Mouse (Mus musculus) intestine, embryonic 14.5 days (tissue): ENCODE measurements at regions not wholly inside any gene's neighbourhood (a gene's known extent, or its start where the extent isn't known, plus 50 kb on each side); places are given as distances from the start of the nearest gene placed in this dataset.

Source experiments
- ATAC-seq: fragments of 200-750 bp; cut with Nextera tagmentation; replicated peaks from 2 replicates; pipeline ENCODE4 v1.8.0; 2017; ENCODE audit warnings: low read depth, moderate number of reproducible peaks, moderate TSS enrichment, moderate library complexity; ENCODE audit not compliant: low FRiP score, low TSS enrichment
- DNase-seq: peaks from one replicate; pipeline ENCODE4 v3.0.0-alpha.2; 2018; ENCODE audit warnings: low spot score
- H3K27ac ChIP-seq: fragments of 300-500 bp; sonication (generic); 2 replicates; pipeline ENCODE4 v1.5.1; 2014; ENCODE audit warnings: low read depth, mild to moderate bottlenecking, control low read depth
- H3K27me3 ChIP-seq: fragments of 300-500 bp; sonication (generic); replicated peaks from 2 replicates; pipeline ENCODE4 v1.6.1; 2014; ENCODE audit warnings: low read length, control low read depth; ENCODE audit not compliant: control insufficient read depth, insufficient read depth
- H3K36me3 ChIP-seq: fragments of 300-500 bp; sonication (generic); 2 replicates; pipeline ENCODE4 v1.6.1; 2014; ENCODE audit warnings: low read length, control low read depth; ENCODE audit not compliant: control insufficient read depth, insufficient read depth
- H3K4me1 ChIP-seq: fragments of 300-500 bp; sonication (generic); replicated peaks from 2 replicates; pipeline ENCODE4 v1.6.1; 2014; ENCODE audit warnings: low read length, control low read depth, mixed read lengths; ENCODE audit not compliant: control insufficient read depth, insufficient read depth
- H3K4me2 ChIP-seq: fragments of 300-500 bp; sonication (generic); 2 replicates; pipeline ENCODE4 v1.6.1; 2014; ENCODE audit warnings: low read length
- H3K4me3 ChIP-seq: fragments of 300-500 bp; sonication (generic); 2 replicates; pipeline ENCODE4 v1.5.1; 2014; ENCODE audit warnings: low read depth, low read length, control low read depth, mixed read lengths
- H3K9ac ChIP-seq: fragments of 300-500 bp; sonication (generic); 2 replicates; pipeline ENCODE4 v1.6.1; 2014; ENCODE audit warnings: mild to moderate bottlenecking, low read length
- H3K9me3 ChIP-seq: fragments of 300-500 bp; sonication (generic); 2 replicates; pipeline ENCODE4 v1.6.1; 2016; ENCODE audit warnings: low read length, control low read depth; ENCODE audit not compliant: control insufficient read depth
- WGBS: fragments of 180-500 bp; shearing (Covaris S2); extraction: QIAGEN DNeasy Blood & Tissue Kit; methylation state at CpG from one replicate; pipeline ENCODE4 v1.1.7; 2014; 5-methylcytosine and 5-hydroxymethylcytosine counted together

DNA sequence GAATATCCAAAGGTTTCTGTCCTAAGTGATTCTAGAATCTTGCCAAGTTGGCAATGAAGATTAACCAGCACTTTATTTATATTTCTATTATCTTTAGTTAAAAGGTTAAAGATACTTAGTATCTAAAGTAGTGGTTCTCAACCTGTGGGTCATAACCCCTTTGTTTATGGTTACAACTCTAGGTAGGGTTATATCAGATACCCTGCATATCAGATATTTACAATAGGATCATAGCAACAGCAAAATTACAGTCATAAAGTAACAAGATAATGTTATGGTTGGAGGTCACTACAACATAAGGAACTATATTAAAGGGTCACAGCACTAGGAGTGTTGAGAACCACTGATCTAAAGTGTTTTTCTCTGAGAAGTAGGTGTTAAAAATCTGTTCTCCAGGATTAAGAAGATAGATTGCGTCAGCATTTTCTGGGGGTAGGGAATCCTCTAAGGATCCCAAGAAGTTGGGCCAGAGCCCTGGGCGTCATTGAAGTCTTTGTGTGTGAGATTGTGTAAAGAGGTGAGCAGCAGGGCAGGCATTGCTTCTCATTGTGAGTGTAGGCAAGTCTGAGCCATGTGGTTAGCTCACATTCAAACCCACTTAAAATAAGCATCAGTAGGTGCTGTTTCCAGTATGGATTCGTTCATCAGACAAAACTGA is 201.6 kb downstream of the Klf6 start:
- Histone ChIP-seq H3K4me3 (no peak overlapping the region), H3K4me2 (no peak overlapping the region), H3K27ac (no peak overlapping the region), H3K4me1 (peaks cover 7% of the 10 kb centered on the region), H3K36me3 (no peaks in the 10 kb centered on the region), H3K27me3 (no peaks in the 10 kb centered on the region), H3K9me3 (no peaks in the 10 kb centered on the region), H3K9ac (no peak overlapping the region)
- 86% methylated on average over 3 of the region's 3 CpGs for WGBS
- ATAC-seq (no peak), DNase-seq (no peak)

DNA sequence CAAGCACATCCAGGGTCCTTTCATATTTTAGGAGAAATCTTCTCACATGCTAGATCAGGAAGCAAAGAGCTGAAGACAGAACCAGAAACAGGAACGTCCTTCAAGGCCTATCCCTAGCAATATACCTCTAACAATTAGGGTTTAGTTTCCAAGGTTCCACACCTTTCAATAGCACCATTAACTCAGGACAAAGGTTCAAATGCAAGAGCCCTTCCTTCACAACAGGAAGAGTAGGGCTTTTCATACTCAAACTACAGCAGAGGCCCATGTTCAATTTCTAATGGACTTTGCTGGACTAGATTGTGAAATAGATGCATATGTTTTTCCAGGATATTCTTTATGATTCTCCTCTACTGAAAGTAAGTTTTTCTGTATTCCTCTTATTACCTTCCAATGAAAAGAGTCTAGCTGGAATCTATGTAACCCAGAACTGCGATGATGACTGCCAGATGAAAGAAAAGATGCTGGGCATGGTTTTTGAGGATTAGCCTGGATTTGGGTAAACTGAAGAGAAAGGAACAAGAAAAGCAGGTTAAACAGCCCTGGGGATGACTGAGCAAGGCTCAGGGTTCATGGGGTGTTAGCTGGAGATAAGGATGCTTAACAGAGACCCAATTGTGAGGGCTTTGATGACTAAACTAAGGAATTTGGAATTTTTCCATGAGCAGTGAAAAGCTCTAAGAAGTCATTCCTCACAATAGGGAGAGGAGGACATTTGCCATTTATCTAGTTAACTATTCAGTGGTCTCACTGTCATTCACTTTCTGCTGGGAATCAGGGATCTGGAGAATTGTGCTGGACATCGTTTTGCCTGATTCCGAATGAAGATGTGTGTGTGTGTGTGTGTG is 215.9 kb downstream of the Klf6 start:
- H3K9ac ChIP-seq = no peak overlapping the region
- no peaks in the 10 kb centered on the region for H3K9me3 ChIP-seq
- DNase-seq (no peak), ATAC-seq (no peak)
- 72% methylated on average over 4 of the region's 4 CpGs for WGBS
- H3K36me3 ChIP-seq = no peaks in the 10 kb centered on the region
- H3K27ac ChIP-seq = no peak overlapping the region
- no peak overlapping the region for H3K4me3 ChIP-seq
- no peaks in the 10 kb centered on the region for H3K4me1 ChIP-seq
- H3K27me3 ChIP-seq = no peaks in the 10 kb centered on the region
- no peak overlapping the region for H3K4me2 ChIP-seq

- WGBS = 76% methylated on average over 2 of the region's 2 CpGs
- Histone ChIP-seq H3K4me1 (no peaks in the 10 kb centered on the region), H3K36me3 (no peaks in the 10 kb centered on the region), H3K27me3 (no peaks in the 10 kb centered on the region), H3K27ac (no peak overlapping the region), H3K4me3 (no peak overlapping the region), H3K4me2 (no peak overlapping the region), H3K9ac (no peak overlapping the region), H3K9me3 (no peaks in the 10 kb centered on the region)
- ATAC-seq (no peak), DNase-seq (no peak)
Measured at GRCm38 (mm10) chr13:6085891-6086290, 224.6 kb downstream of the Klf6 start.

DNA sequence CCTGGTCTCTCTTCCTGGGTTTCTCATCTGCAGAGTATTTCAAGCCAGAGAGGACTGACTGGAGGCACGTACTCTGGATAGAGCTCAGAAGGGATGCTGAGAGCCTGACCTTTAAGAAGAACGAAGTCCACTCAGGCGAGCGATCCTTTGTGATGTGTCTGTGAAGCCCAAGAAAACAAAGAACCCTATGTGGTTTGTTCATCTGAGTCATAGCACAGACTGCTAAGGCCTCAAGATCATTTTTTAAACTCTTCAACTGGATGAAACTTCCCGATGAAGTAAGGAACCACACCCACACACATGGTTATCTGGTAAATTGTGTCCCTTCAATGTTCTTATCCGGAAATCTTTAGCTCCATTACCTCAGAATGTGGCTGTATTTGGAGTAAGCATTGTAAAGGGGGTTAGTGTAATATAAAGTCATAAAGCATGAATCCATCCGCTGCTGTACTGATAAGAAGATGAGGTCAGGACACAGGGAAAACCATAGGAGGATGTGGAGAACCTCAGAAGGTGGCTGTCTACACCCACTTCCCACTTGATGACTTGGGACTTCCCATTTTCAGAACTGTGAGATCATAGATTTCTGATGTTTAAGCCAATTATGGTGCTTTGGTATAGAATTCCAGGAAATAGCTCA is 247.9 kb downstream of the Klf6 start:
- Histone ChIP-seq H3K27ac (no peak overlapping the region), H3K9me3 (no peaks in the 10 kb centered on the region), H3K36me3 (no peaks in the 10 kb centered on the region), H3K4me2 (no peak overlapping the region), H3K4me1 (no peaks in the 10 kb centered on the region), H3K27me3 (no peaks in the 10 kb centered on the region), H3K4me3 (no peak overlapping the region), H3K9ac (no peak overlapping the region)
- ATAC-seq = peak; percentile 72
- 72% methylated on average over 7 of the region's 7 CpGs for WGBS
- no peak for DNase-seq

GRCm38 (mm10) chr13:6119703-6120102 is 258.4 kb downstream of the Klf6 start:
- no peaks in the 10 kb centered on the region for H3K4me1 ChIP-seq
- no peak overlapping the region for H3K27ac ChIP-seq
- no peak for ATAC-seq
- no peak overlapping the region for H3K4me3 ChIP-seq
- H3K9ac ChIP-seq = no peak overlapping the region
- H3K4me2 ChIP-seq = no peak overlapping the region
- H3K27me3 ChIP-seq = no peaks in the 10 kb centered on the region
- DNase-seq = no peak
- H3K9me3 ChIP-seq = no peaks in the 10 kb centered on the region
- WGBS = 63% methylated on average over 1 of the region's 1 CpGs
- no peaks in the 10 kb centered on the region for H3K36me3 ChIP-seq

- ATAC-seq (no peak), DNase-seq (no peak)
- Histone ChIP-seq H3K4me1 (no peaks in the 10 kb centered on the region; the same call in 1 of the 2 replicates), H3K27me3 (no peaks in the 10 kb centered on the region), H3K4me3 (no peak overlapping the region), H3K27ac (no peak overlapping the region), H3K4me2 (no peak overlapping the region), H3K36me3 (no peaks in the 10 kb centered on the region), H3K9ac (no peak overlapping the region), H3K9me3 (no peaks in the 10 kb centered on the region)
- WGBS = 97% methylated on average over 1 of the region's 1 CpGs
Measured at GRCm38 (mm10) chr13:6127311-6127710, 266.0 kb downstream of the Klf6 start.

GRCm38 (mm10) chr13:6128903-6129302 is 267.6 kb downstream of the Klf6 start:
- H3K4me3 ChIP-seq = no peak overlapping the region
- H3K27me3 ChIP-seq = no peaks in the 10 kb centered on the region
- 57% methylated on average over 1 of the region's 1 CpGs for WGBS
- no peaks in the 10 kb centered on the region for H3K9me3 ChIP-seq
- no peak for DNase-seq
- no peak overlapping the region for H3K9ac ChIP-seq
- no peaks in the 10 kb centered on the region; the same call in 1 of the 2 replicates for H3K4me1 ChIP-seq
- H3K4me2 ChIP-seq = no peak overlapping the region
- H3K27ac ChIP-seq = no peak overlapping the region
- H3K36me3 ChIP-seq = no peaks in the 10 kb centered on the region
- no peak for ATAC-seq

GRCm38 (mm10) chr13:6131363-6131762 is 270.1 kb downstream of the Klf6 start:
- H3K4me2 ChIP-seq = no peak overlapping the region
- no peaks in the 10 kb centered on the region for H3K9me3 ChIP-seq
- 54% methylated on average over 2 of the region's 2 CpGs for WGBS
- H3K4me1 ChIP-seq = no peaks in the 10 kb centered on the region; the same call in 1 of the 2 replicates
- DNase-seq (no peak), ATAC-seq (peak; percentile 87)
- no peaks in the 10 kb centered on the region for H3K27me3 ChIP-seq
- no peak overlapping the region for H3K4me3 ChIP-seq
- no peak overlapping the region for H3K9ac ChIP-seq
- no peak overlapping the region for H3K27ac ChIP-seq
- H3K36me3 ChIP-seq = no peaks in the 10 kb centered on the region
